Mouse (Mus musculus) hematopoietic stem cell, adult 5-6 weeks (primary cell): ENCODE measurements around the gene Msl2. TPM values are rescaled to one million over a fixed set of nuclear protein-coding genes. Genes with fewer than 3 reads are reported as not detected.

Experiments used
- ATAC-seq, 2 experiments: fragments of 125-278 bp in 1 of 2; replicated peaks in 1 of 2; 2 replicates each; pipeline ENCODE4 v1.8.0; 2016 to 2017; ENCODE audit warnings: inconsistent platforms in 2 of 2, mild to moderate bottlenecking in 2 of 2, moderate number of reproducible peaks in 2 of 2, low read depth in 1 of 2, moderate TSS enrichment in 1 of 2; ENCODE audit not compliant: low FRiP score in 2 of 2, poor library complexity in 2 of 2, severe bottlenecking in 2 of 2, insufficient read depth in 1 of 2, low TSS enrichment in 1 of 2
- total RNA-seq: library from RNA; stranded (forward); fragments of 172-1452, 232-1000 nt; gene quantifications from 2 replicates; pipeline ENCODE4 v1.2.3, GENCODE M21; 2017

The Msl2 gene
- total RNA-seq, 1 experiment from 2014 or later, result 56.6 TPM

DNA sequence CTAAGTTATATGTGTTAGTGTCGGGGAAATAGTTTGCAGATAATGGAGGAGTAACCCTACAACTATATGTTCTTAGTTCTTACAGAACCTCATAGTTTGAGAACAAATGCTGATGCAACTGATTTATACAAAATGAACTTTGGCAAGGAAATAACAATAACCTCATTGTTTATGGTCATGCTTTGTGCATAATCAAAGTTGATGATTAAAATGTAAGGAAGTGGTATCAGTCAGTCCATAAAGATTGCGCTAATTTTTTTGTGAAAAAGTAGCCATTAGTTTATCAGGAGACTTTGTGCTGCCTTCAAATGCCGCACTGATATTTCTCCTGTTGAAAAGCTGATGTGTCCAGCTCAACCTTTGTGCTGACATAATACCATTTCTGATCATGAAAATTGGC is 28.4 kb downstream of the Msl2 start:
- ATAC-seq, result no peak

- no peak for ATAC-seq
Observed at GRCm38 (mm10) chr9:101104931-101105330, 31.0 kb downstream of the Msl2 start.

- no peak for ATAC-seq
Observed at GRCm38 (mm10) chr9:101105735-101106134, 31.8 kb downstream of the Msl2 start.

- ATAC-seq, result no peak
Observed at GRCm38 (mm10) chr9:101107386-101107785, 33.5 kb downstream of the Msl2 start.

DNA sequence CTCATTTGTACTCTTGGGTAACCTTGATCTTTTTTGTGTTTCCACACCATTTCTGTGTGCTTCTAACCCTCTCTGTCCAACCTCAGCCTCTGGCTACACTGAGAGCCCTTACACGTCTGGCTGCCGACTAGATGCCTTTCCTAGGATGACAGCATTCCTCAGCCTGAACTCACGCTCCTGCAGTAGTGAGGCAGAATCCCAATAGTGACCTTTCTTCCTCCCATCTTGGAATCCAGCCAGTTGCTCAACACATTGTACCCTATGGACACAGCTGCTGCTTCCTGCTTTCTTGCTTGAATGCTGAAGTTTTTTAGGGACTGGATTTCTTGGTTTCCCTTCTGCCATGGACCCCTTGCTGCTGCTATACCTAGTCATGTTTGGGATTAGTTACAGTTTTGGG is 36.1 kb downstream of the Msl2 start:
- no peak for ATAC-seq

- no peak for ATAC-seq
Observed at GRCm38 (mm10) chr9:101113317-101113716, 39.4 kb downstream of the Msl2 start.

DNA sequence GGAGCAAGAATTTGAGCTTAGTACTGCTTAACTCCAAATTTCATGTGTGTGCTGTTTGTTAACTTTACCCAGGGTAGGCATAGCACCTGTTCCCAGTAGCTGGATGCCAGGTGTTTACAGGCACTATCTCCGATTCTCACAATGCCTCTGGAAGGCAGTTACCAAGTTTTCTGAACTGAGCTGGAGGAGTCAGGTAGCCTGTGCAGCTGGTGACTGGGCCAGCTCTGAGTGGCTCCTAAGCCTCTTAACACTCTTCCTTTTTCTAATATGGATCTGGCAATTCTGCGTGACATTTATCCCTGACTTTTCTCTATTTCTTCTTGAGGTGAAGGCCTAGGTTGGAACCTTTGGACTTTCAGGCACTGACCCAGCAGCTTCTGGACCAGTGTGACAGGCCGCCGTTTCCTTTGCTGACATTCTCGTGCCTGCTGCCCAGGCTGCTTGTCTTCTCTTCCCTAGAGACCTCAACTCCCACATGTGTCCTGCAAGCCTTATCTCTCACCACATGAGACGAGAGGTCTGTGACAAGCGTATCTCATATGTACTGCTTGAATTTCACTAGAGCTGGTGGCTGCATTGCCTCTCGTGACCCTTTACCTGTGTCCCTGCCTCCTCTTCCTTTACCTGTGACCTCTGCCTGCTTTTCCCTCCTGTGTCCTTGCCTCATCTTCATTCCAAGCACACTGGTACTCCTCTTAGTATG is 40.4 kb downstream of the Msl2 start:
- peak in 1 of 2 experiments; percentile 17; a peak in 1 of 4 replicates for ATAC-seq

- ATAC-seq, result no peak
Observed at GRCm38 (mm10) chr9:101143635-101144034, 69.7 kb downstream of the Msl2 start.

GRCm38 (mm10) chr9:101152872-101153271 is 79.0 kb downstream of the Msl2 start:
- ATAC-seq, result no peak

Other genes starting within 250 kb of the Msl2 start
- 14.8 and 18.1 TPM in 2 replicates for gene Pccb, start 39.2 kb upstream of the Msl2 start, total RNA-seq
- 38.9 and 47.2 TPM in 2 replicates for gene Ppp2r3a, start 177.7 kb downstream of the Msl2 start, total RNA-seq